ENCODE assay signal across 10 mouse cellular contexts in the genomic region with DNA sequence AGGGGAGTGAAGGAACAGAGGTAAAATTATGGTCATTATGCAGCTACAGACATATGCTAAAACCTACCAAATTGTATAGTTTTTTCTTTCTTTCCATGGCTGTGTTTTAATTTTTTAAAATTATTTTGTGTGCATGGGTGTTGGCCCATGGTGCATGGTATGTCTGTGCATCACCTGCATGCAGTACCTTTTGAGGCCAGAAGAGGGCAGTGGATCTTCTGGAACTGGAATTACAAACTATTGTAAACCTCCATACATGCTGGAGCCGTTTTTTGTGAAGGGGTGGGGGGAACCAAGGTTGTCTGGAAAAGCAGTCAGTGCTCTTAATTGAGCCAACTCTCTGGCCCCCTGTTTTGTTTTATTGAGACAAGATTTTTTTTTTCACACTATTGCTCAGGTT. TPM values are rescaled to one million over a fixed set of nuclear protein-coding genes. Genes with fewer than 3 reads are reported as not detected.
DNase-seq lines count a peak whose midpoint lies in the region; ATAC-seq and TF ChIP-seq lines count a peak whose summit lies in the region.
"Had no signal": no experiment of that assay in that cellular context is flagged by ENCODE, and none has a peak within 500 bp of the region (broad histone marks: within the 10 kb centered on the region; RNA-seq: fewer than 3 reads in every experiment).

No protein-coding gene starts in this region.

- no peaks in the 10 kb centered on the region for H3K4me1 ChIP-seq in hindbrain, embryonic 11.5 days (replicated peaks; ENCODE audit: control insufficient read depth, insufficient read depth, low read length)
- no peaks in the 10 kb centered on the region for H3K4me1 ChIP-seq in hindbrain, embryonic 12.5 days
- H3K4me1 ChIP-seq in embryonic fibroblast, embryonic 13.5 days (ENCODE audit: control insufficient read depth, insufficient read depth, low read length): no peaks in the 10 kb centered on the region
- no peaks in the 10 kb centered on the region for H3K4me1 ChIP-seq in stomach, embryonic 16.5 days (ENCODE audit: control insufficient read depth, insufficient read depth, low read length)
- H3K4me1 ChIP-seq: embryonic facial prominence, embryonic 13.5 days had no signal

- no peaks in the 10 kb centered on the region for H3K9me3 ChIP-seq in hindbrain, embryonic 11.5 days (ENCODE audit: control insufficient read depth, low read length)
- H3K9me3 ChIP-seq in hindbrain, embryonic 12.5 days (replicated peaks): no peaks in the 10 kb centered on the region
- no peaks in the 10 kb centered on the region for H3K9me3 ChIP-seq in stomach, embryonic 16.5 days (replicated peaks; ENCODE audit: control insufficient read depth, low read length)
- H3K9me3 ChIP-seq: embryonic facial prominence, embryonic 13.5 days had no signal

- no peak for ATAC-seq in hindbrain, embryonic 11.5 days (ENCODE audit: low FRiP score)
- no peak for ATAC-seq in hindbrain, embryonic 12.5 days (ENCODE audit: low FRiP score)
- 0 out of 2 replicates have a peak, but pooled peaks have one; percentile 42 for ATAC-seq in stomach, embryonic 16.5 days (ENCODE audit: insufficient read depth, low FRiP score)

- no peak for TF ChIP-seq POLR2A in embryonic fibroblast, embryonic 13.5 days (IDR thresholded peaks at IDR 0.05; ENCODE audit: low read depth, low read length)

- H3K4me2 ChIP-seq in hindbrain, embryonic 11.5 days (replicated peaks; ENCODE audit: low read depth, low read length): no peak overlapping the region
- H3K4me2 ChIP-seq in hindbrain, embryonic 12.5 days (replicated peaks): no peak overlapping the region
- no peak overlapping the region for H3K4me2 ChIP-seq in stomach, embryonic 16.5 days (ENCODE audit: low read depth, low read length)
- H3K4me2 ChIP-seq: embryonic facial prominence, embryonic 13.5 days had no signal

- no peak overlapping the region for H3K27ac ChIP-seq in hindbrain, embryonic 11.5 days (ENCODE audit: low read depth, low read length)
- H3K27ac ChIP-seq in hindbrain, embryonic 12.5 days: no peak overlapping the region
- H3K27ac ChIP-seq in embryonic fibroblast, embryonic 13.5 days (ENCODE audit: insufficient read depth, low read length): no peak overlapping the region
- no peak overlapping the region for H3K27ac ChIP-seq in stomach, embryonic 16.5 days (ENCODE audit: low read length)
- H3K27ac ChIP-seq: embryonic facial prominence, embryonic 13.5 days; macrophage had no signal

- H3K4me3 ChIP-seq in hindbrain, embryonic 11.5 days (ENCODE audit: low read depth, low read length): no peak overlapping the region
- no peak overlapping the region for H3K4me3 ChIP-seq in hindbrain, embryonic 12.5 days
- no peak overlapping the region for H3K4me3 ChIP-seq in embryonic fibroblast, embryonic 13.5 days (ENCODE audit: insufficient read depth, low read length)
- H3K4me3 ChIP-seq in stomach, embryonic 16.5 days (replicated peaks; ENCODE audit: low read length): no peak overlapping the region
- H3K4me3 ChIP-seq: embryonic facial prominence, embryonic 13.5 days had no signal

- H3K36me3 ChIP-seq in hindbrain, embryonic 11.5 days (ENCODE audit: control insufficient read depth, insufficient read depth, low read length): no peaks in the 10 kb centered on the region
- H3K36me3 ChIP-seq in hindbrain, embryonic 12.5 days: 0 out of 2 replicates have a peak, but pooled peaks cover 3% of the 10 kb centered on the region
- no peaks in the 10 kb centered on the region for H3K36me3 ChIP-seq in stomach, embryonic 16.5 days (ENCODE audit: control insufficient read depth, insufficient read depth, low read length)

- WGBS in hindbrain, embryonic 11.5 days: 16% methylated on average over 1 of the region's 1 CpGs
- WGBS in hindbrain, embryonic 12.5 days: 7% methylated on average over 1 of the region's 1 CpGs
- WGBS in stomach, embryonic 16.5 days: 3% methylated on average over 1 of the region's 1 CpGs

- peak; percentile 49; the same call in 1 of the 2 replicates for TF ChIP-seq CTCF in embryonic fibroblast, embryonic 13.5 days (IDR thresholded peaks at IDR 0.05; ENCODE audit: borderline replicate concordance, insufficient read depth, low read length)

- no peaks in the 10 kb centered on the region for H3K27me3 ChIP-seq in hindbrain, embryonic 11.5 days (ENCODE audit: control insufficient read depth, insufficient read depth, low read length)
- no peaks in the 10 kb centered on the region for H3K27me3 ChIP-seq in hindbrain, embryonic 12.5 days
- no peaks in the 10 kb centered on the region for H3K27me3 ChIP-seq in stomach, embryonic 16.5 days (ENCODE audit: control insufficient read depth, insufficient read depth, low read length)
- H3K27me3 ChIP-seq: embryonic facial prominence, embryonic 13.5 days had no signal

- no peak overlapping the region for H3K9ac ChIP-seq in hindbrain, embryonic 11.5 days (ENCODE audit: low read depth, low read length)
- H3K9ac ChIP-seq in hindbrain, embryonic 12.5 days: no peak overlapping the region
- H3K9ac ChIP-seq in stomach, embryonic 16.5 days (ENCODE audit: low read length): no peak overlapping the region
- H3K9ac ChIP-seq: embryonic facial prominence, embryonic 13.5 days had no signal

- peak; percentile 67 for DNase-seq in hindbrain, embryonic 11.5 days (ENCODE audit: low spot score)
- DNase-seq in CD4-positive, CD25-positive, alpha-beta regulatory T cell, adult 2 months (ENCODE audit: low read depth, low spot score): peak; percentile 81
- peak; percentile 59 for DNase-seq in adrenal gland, postnatal 25 days
- DNase-seq in kidney, postnatal 25 days: peak; percentile 75 to 87
- peak; percentile 81 for DNase-seq in lung, postnatal 10 days

RNA-seq across cellular contexts. Expression of a gene that starts 19.3 kb away (rescaled TPM):
- 31.7 and 32.1 TPM in 2 replicates for polyA plus RNA-seq in hindbrain, embryonic 11.5 days (2014; fragmentation: Nextera tagmentation; extraction: Ambion mirVana)
- 24.4 and 24.8 TPM in 2 replicates for polyA plus RNA-seq in hindbrain, embryonic 12.5 days (2016; fragmentation: Nextera tagmentation; extraction: Ambion mirVana)
- 42.9 and 48.4 TPM in 2 replicates for total RNA-seq in adrenal gland, postnatal 25 days (2021)
- polyA plus RNA-seq in embryonic fibroblast, embryonic 13.5 days (2011; ENCODE audit: insufficient read length, low read depth, missing spikeins): 27.7 and 29.5 TPM in 2 replicates
- 17.0 and 18.6 TPM in 2 replicates for polyA plus RNA-seq in stomach, embryonic 16.5 days (2015; fragmentation: Nextera tagmentation; extraction: Ambion mirVana)
